Mouse (Mus musculus) kidney, embryonic 16.5 days (tissue): ENCODE measurements around the gene Kdm4a. TPM values are rescaled to one million over a fixed set of nuclear protein-coding genes. Genes with fewer than 3 reads are reported as not detected.

Source experiments
- ATAC-seq: fragments of 200-750 bp; cut with Nextera tagmentation; 2 replicates; pipeline ENCODE4 v1.8.0; 2017; ENCODE audit warnings: moderate TSS enrichment; ENCODE audit not compliant: low FRiP score, low TSS enrichment
- H3K27ac ChIP-seq: fragments of 300-500 bp; sonication (generic); 2 replicates; pipeline ENCODE4 v1.5.1; 2014; ENCODE audit warnings: low read length
- H3K27me3 ChIP-seq: fragments of 300-500 bp; sonication (generic); 2 replicates; pipeline ENCODE4 v1.6.1; 2014; ENCODE audit warnings: low read length, control low read depth, mixed read lengths; ENCODE audit not compliant: insufficient read depth
- H3K36me3 ChIP-seq: fragments of 300-500 bp; sonication (generic); 2 replicates; pipeline ENCODE4 v1.6.1; 2014; ENCODE audit warnings: low read length, control low read depth, mixed read lengths; ENCODE audit not compliant: insufficient read depth
- H3K4me1 ChIP-seq: fragments of 300-500 bp; sonication (generic); 2 replicates; pipeline ENCODE4 v1.6.1; 2014; ENCODE audit warnings: low read length, control low read depth, mixed read lengths; ENCODE audit not compliant: insufficient read depth
- H3K4me2 ChIP-seq: fragments of 300-500 bp; sonication (generic); replicated peaks from 2 replicates; pipeline ENCODE4 v1.6.1; 2014; ENCODE audit warnings: low read depth, low read length
- H3K4me3 ChIP-seq: fragments of 300-500 bp; sonication (generic); 2 replicates; pipeline ENCODE4 v1.5.1; 2014; ENCODE audit warnings: mild to moderate bottlenecking, low read length
- H3K9ac ChIP-seq: fragments of 300-500 bp; sonication (generic); replicated peaks from 2 replicates; pipeline ENCODE4 v1.6.1; 2014; ENCODE audit warnings: low read length
- H3K9me3 ChIP-seq: fragments of 300-500 bp; sonication (generic); 2 replicates; pipeline ENCODE4 v1.6.1; 2016; ENCODE audit warnings: low read length, control low read depth
- WGBS: fragments of 180-500 bp; shearing (Covaris S2); extraction: QIAGEN DNeasy Blood & Tissue Kit; methylation state at CpG from one replicate; pipeline ENCODE4 v1.1.7; 2014; 5-methylcytosine and 5-hydroxymethylcytosine counted together
- polyA plus RNA-seq: library from polyadenylated mRNA; unstranded; fragments of >200 nt; fragmentation: Nextera tagmentation; extraction: Ambion mirVana; gene quantifications from 2 replicates; pipeline ENCODE4 v1.2.1, GENCODE M21; 2015

The Kdm4a gene
- polyA plus RNA-seq, 1 experiment from 2014 or later: 40.5 TPM

GRCm38 (mm10) chr4:118123030-118123704 lies 56.7 kb downstream of the Kdm4a start:
- Histone ChIP-seq H3K27ac (no peak overlapping the region), H3K4me1 (peaks cover 3% of the 10 kb centered on the region; the same call in 1 of the 2 replicates), H3K9ac (no peak overlapping the region), H3K36me3 (no peaks in the 10 kb centered on the region), H3K9me3 (no peaks in the 10 kb centered on the region), H3K27me3 (no peaks in the 10 kb centered on the region), H3K4me3 (no peak overlapping the region), H3K4me2 (no peak overlapping the region)
- WGBS: 79% methylated on average over 14 of the region's 14 CpGs
- ATAC-seq: peak; percentile 57; the same call in 1 of the 2 replicates

GRCm38 (mm10) chr4:118122078-118122477 lies 57.8 kb downstream of the Kdm4a start:
- H3K27me3 ChIP-seq: no peaks in the 10 kb centered on the region
- no peak overlapping the region for H3K4me2 ChIP-seq
- peaks cover 3% of the 10 kb centered on the region; the same call in 1 of the 2 replicates for H3K4me1 ChIP-seq
- WGBS: 74% methylated on average over 10 of the region's 10 CpGs
- H3K36me3 ChIP-seq: no peaks in the 10 kb centered on the region
- H3K9me3 ChIP-seq: no peaks in the 10 kb centered on the region
- no peak overlapping the region for H3K9ac ChIP-seq
- H3K4me3 ChIP-seq: no peak overlapping the region
- ATAC-seq: peak; percentile 67; the same call in 1 of the 2 replicates
- no peak overlapping the region for H3K27ac ChIP-seq

- H3K4me2 ChIP-seq: no peak overlapping the region
- H3K4me1 ChIP-seq: no peaks in the 10 kb centered on the region
- no peak for ATAC-seq
- H3K4me3 ChIP-seq: no peak overlapping the region
- H3K36me3 ChIP-seq: no peaks in the 10 kb centered on the region
- H3K27me3 ChIP-seq: no peaks in the 10 kb centered on the region
- H3K9me3 ChIP-seq: no peaks in the 10 kb centered on the region
- H3K9ac ChIP-seq: no peak overlapping the region
- H3K27ac ChIP-seq: no peak overlapping the region
- WGBS: 91% methylated on average over 10 of the region's 10 CpGs
Observed at GRCm38 (mm10) chr4:118117565-118117964, 62.3 kb downstream of the Kdm4a start.

GRCm38 (mm10) chr4:118116098-118116497 lies 63.7 kb downstream of the Kdm4a start:
- H3K27me3 ChIP-seq: no peaks in the 10 kb centered on the region
- no peak overlapping the region for H3K4me2 ChIP-seq
- H3K9ac ChIP-seq: no peak overlapping the region
- 79% methylated on average over 11 of the region's 11 CpGs for WGBS
- H3K4me1 ChIP-seq: no peaks in the 10 kb centered on the region
- no peak overlapping the region for H3K27ac ChIP-seq
- no peak overlapping the region for H3K4me3 ChIP-seq
- H3K9me3 ChIP-seq: no peaks in the 10 kb centered on the region
- ATAC-seq: no peak
- H3K36me3 ChIP-seq: no peaks in the 10 kb centered on the region

GRCm38 (mm10) chr4:118115132-118115531 lies 64.7 kb downstream of the Kdm4a start:
- Histone ChIP-seq H3K9ac (no peak overlapping the region), H3K4me3 (no peak overlapping the region), H3K4me1 (no peaks in the 10 kb centered on the region), H3K27me3 (no peaks in the 10 kb centered on the region), H3K9me3 (no peaks in the 10 kb centered on the region), H3K36me3 (no peaks in the 10 kb centered on the region), H3K27ac (no peak overlapping the region), H3K4me2 (no peak overlapping the region)
- 82% methylated on average over 7 of the region's 7 CpGs for WGBS
- ATAC-seq: no peak

GRCm38 (mm10) chr4:118112601-118113000 lies 67.2 kb downstream of the Kdm4a start:
- Histone ChIP-seq H3K27me3 (no peaks in the 10 kb centered on the region), H3K27ac (no peak overlapping the region)
- no peak for ATAC-seq

GRCm38 (mm10) chr4:118109649-118110048 lies 70.2 kb downstream of the Kdm4a start:
- Histone ChIP-seq H3K36me3 (peaks cover 3% of the 10 kb centered on the region), H3K4me1 (no peaks in the 10 kb centered on the region), H3K27me3 (no peaks in the 10 kb centered on the region), H3K4me3 (no peak overlapping the region), H3K9me3 (no peaks in the 10 kb centered on the region), H3K4me2 (no peak overlapping the region), H3K27ac (no peak overlapping the region), H3K9ac (no peak overlapping the region)
- 84% methylated on average over 13 of the region's 13 CpGs for WGBS
- ATAC-seq: no peak

More at GRCm38 (mm10) chr4:118112601-118113000, 67.2 kb downstream of the Kdm4a start:
- H3K36me3 ChIP-seq: no peaks in the 10 kb centered on the region
- no peaks in the 10 kb centered on the region for H3K9me3 ChIP-seq
- no peaks in the 10 kb centered on the region for H3K4me1 ChIP-seq
- no peak overlapping the region for H3K4me3 ChIP-seq
- 48% methylated on average over 12 of the region's 12 CpGs for WGBS
- H3K4me2 ChIP-seq: no peak overlapping the region
- no peak overlapping the region for H3K9ac ChIP-seq

GRCm38 (mm10) chr4:118108779-118109178 lies 71.1 kb downstream of the Kdm4a start:
- Histone ChIP-seq H3K4me2 (no peak overlapping the region), H3K9ac (no peak overlapping the region), H3K9me3 (no peaks in the 10 kb centered on the region), H3K27me3 (no peaks in the 10 kb centered on the region), H3K27ac (no peak overlapping the region), H3K4me3 (no peak overlapping the region), H3K4me1 (no peaks in the 10 kb centered on the region), H3K36me3 (peaks cover 3% of the 10 kb centered on the region)
- WGBS: 61% methylated on average over 7 of the region's 7 CpGs
- no peak for ATAC-seq

GRCm38 (mm10) chr4:118105256-118106053 lies 74.4 kb downstream of the Kdm4a start:
- H3K27me3 ChIP-seq: no peaks in the 10 kb centered on the region
- H3K9ac ChIP-seq: no peak overlapping the region
- no peak overlapping the region for H3K4me3 ChIP-seq
- 94% methylated on average over 3 of the region's 3 CpGs for WGBS
- no peaks in the 10 kb centered on the region for H3K9me3 ChIP-seq
- ATAC-seq: no peak
- no peak overlapping the region for H3K4me2 ChIP-seq
- H3K27ac ChIP-seq: no peak overlapping the region
- no peaks in the 10 kb centered on the region for H3K4me1 ChIP-seq
- peaks cover 3% of the 10 kb centered on the region for H3K36me3 ChIP-seq

GRCm38 (mm10) chr4:118103280-118103830 lies 76.5 kb downstream of the Kdm4a start:
- no peak overlapping the region for H3K4me2 ChIP-seq
- WGBS: 63% methylated on average over 8 of the region's 8 CpGs
- no peak overlapping the region for H3K27ac ChIP-seq
- no peaks in the 10 kb centered on the region for H3K27me3 ChIP-seq
- no peak overlapping the region for H3K4me3 ChIP-seq
- H3K36me3 ChIP-seq: peaks cover 3% of the 10 kb centered on the region
- no peak for ATAC-seq
- no peak overlapping the region for H3K9ac ChIP-seq
- H3K4me1 ChIP-seq: no peaks in the 10 kb centered on the region
- no peaks in the 10 kb centered on the region for H3K9me3 ChIP-seq
